Mouse (Mus musculus) olfactory bulb, adult 2 months (tissue): ENCODE measurements around the gene Cdc6.

Source experiments
- CTCF ChIP-seq: fragments of 200-500 bp; IDR thresholded peaks from 2 replicates; pipeline ENCODE4 v1.5.1; 2012; ENCODE audit warnings: low read depth, mild to moderate bottlenecking, low read length, moderate library complexity; ENCODE audit not compliant: insufficient read depth
- POLR2A ChIP-seq: fragments of 200-500 bp; IDR thresholded peaks from 2 replicates; pipeline ENCODE4 v1.6.1; 2012; ENCODE audit warnings: mild to moderate bottlenecking, low read depth, low read length, moderate library complexity; ENCODE audit not compliant: insufficient read depth

GRCm38 (mm10) chr11:98961766-98962165 lies 54.2 kb downstream of the Cdc6 start:
- TF ChIP-seq CTCF, result no peak
- no peak for TF ChIP-seq POLR2A
